Mouse (Mus musculus): ENCODE results near the gene Cldn10.

DNA sequence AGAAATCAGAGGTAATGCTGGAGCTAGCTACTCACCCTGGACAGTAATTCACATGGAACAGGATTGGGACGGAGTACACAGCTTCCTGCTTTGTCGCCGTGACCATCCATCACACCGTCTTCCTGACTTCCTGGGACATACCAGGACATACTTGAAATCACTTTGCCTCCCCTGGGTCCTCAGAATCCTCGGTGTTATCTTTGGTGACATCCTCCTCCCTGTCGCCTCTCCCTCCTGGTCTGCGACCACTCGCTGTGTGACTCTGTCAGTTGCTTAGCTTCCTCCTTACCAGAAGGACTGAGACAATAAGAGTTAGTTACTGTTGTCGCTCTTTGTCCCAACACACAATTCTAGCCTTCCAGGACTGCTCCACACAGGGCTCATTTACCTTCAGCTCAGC is 9.6 kb downstream of the Cldn10 start:
- TF ChIP-seq CTCF (IDR thresholded peaks at IDR 0.05; ENCODE audit: low read depth, low read length) (no peak), GATA1 (IDR thresholded peaks at IDR 0.05; ENCODE audit: borderline replicate concordance, low read length) (no peak), TAL1 (conservative IDR thresholded peaks at IDR 0.05; ENCODE audit: low read depth, low read length) (0 out of 2 replicates have a peak, but pooled peaks have one; percentile 12), GATA2 (IDR thresholded peaks at IDR 0.05; ENCODE audit: borderline replicate concordance, low read depth, low read length) (no peak)
